Mouse (Mus musculus) Muller cell, postnatal 12 days (primary cell): Measurements from ENCODE around the gene Olfr1224-ps1.
"Not testable (repeated sequence)": the region's sequence is repeated elsewhere in the genome, so short reads cannot be mapped to it uniquely, and the experiment has no call there.

ENCODE experiments used
- DNase-seq: peaks from one replicate; pipeline ENCODE4 v3.0.0-alpha.2; 2015; ENCODE audit errors: inconsistent ontology term

Gene Olfr1224-ps1

DNA sequence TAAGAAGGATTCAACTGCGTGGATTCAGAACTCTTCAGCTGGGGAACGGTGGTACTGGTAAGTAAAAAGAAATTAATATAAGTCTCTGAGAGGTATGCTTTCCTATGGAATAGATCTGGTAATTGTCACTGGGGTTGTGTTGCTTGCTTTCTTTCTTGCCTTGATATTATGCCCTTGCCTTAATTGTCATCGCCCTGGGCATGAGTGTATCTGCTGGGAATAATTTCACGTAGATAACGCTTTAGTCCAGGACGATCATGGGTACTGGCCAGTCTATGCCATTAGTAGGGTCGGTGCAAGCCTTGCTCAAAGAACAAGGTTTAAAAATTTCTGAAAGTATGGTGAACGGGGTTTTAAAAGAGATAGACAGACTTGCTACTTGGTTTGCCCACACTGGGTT lies at the start of gene Olfr1224-ps1:
Gene Olfr1224-ps1 (minus strand): TSS at position 101 of the 400 bp plus-strand sequence.
- DNase-seq, result not testable (repeated sequence)

DNA sequence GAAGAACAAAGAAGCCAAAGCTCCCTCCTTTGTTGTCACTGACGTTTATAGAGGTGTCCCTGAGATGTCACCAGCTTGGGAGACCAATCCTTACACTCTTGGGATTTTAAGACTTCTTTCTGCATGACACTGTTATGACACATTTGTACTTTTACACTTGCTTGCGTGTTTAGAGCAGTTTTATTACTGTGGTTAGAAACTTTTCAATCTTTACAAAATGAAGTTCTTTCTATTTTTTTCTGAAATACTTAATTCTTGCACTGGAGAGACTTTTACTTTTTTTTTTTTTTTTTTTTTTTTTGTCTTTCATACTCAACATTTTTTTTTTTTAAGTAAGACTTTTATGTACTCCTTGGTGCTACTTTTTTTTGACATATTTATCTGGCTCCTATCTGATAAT lies 36.1 kb upstream of the Olfr1224-ps1 start, which contains the start of gene Olfr1226:
Gene Olfr1226 (minus strand): TSS at position 101 of the 400 bp plus-strand sequence.
- DNase-seq, result no peak

DNA sequence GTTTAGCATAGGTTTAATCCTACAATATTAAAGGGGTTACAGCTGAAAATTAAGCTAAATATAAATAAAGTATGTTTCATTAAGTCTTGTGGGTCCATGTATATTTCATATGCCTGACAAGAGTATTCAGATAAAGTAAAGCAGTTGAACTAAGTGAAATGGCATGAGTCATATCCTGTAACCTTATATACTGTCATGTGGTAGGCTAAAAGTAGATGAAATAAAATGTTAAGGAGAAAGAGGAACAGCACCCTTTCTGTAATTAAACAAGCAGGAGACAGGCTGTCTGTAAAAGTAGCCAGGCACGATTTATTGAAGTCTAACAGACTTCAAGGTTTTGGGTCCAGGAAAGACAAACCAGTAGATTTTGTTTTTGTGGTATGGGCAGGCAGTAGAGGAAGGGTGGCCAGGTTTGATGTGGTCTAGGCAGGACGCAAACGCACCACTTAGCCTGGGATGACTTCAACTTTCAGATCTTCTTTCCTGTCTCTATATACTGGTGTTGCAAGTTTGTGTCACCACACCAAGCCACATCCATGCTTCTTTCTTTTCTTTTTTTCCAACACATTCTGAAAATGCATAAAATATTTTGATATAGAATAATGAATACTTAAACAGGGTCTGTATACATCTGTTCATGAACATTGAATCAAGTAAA lies 32.6 kb upstream of the Olfr1224-ps1 start:
- no peak for DNase-seq

DNA sequence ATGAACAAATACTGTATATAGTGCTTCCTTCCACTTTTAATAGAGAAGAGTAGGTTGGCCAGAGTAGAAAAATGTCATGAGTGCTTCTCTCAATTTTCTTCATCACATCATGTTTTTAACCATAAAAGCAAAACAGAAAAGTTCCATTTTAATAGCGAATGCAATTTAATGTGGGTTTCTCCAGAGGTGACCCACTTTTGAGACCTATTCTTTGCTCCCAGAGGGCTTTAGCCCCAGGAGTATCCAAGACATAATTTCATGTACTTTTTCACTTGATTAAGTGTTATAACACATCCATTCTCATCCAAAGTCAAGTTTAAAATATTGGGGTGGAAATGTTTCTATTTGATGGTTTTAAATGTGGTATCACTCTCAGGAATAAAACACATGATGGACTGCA lies 10.7 kb upstream of the Olfr1224-ps1 start, which contains the start of gene Olfr1225:
Gene Olfr1225 (minus strand): TSS at position 101 of the 400 bp plus-strand sequence.
- DNase-seq, result no peak

DNA sequence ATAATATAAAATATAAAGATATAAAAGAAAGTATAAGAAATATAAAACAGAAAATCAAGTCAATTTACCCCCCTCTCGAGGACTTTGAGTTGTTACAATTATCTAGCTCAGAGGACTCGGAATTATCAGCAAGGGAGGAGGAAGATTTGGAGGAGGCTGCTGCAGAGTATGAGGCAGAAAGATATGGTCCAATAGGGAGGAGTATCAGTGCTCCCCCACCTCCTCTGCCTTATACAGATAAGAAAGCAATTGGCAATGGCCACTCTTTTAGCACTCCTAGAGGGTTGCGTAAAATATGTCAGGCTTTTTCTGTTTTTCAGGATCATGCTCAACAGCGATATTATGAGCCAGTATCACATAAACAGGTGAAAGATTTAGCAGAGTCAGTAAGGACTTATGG lies 820 bp upstream of the Olfr1224-ps1 start:
- DNase-seq, result not testable (repeated sequence)

DNA sequence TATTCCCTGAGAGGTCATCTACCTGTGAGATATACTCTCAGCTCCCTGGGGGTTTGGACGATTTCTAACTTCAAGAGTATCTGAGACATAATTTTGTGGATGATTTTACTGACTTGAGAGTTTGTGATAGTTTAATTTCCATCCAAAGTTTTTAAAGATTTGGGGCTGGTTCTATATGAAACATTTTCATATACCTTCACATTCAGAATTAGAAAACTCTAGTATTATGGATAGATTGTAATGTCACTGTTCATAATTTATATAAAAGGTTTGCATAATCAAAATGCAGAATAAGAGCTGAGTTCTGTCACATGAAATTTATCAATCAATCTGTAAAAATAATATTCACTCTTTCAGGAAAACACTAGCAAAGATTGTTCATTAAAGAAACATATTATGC lies 12.4 kb downstream of the Olfr1224-ps1 start, which contains the start of gene Olfr1223:
Gene Olfr1223 (minus strand): TSS at position 101 of the 400 bp plus-strand sequence.
- no peak for DNase-seq

DNA sequence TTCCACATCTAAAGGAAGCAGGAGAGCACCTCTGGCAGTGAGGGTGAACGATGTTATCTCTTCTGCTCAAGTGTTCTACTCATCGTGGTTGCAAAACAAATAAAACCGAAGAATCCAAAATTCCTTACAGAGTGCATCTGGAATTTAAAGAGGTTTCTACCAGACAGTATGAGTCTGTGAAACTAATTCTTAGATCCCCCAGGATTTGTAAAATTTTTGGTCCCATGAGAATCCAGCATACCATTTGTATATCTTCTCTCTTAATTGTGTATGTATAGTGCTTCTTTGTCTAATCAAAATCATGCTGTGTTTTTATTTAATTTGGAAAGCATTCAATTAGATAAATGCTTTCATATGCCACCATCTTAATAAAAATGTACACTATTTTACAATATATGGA lies 30.9 kb downstream of the Olfr1224-ps1 start, which contains the start of gene Olfr1222:
Gene Olfr1222 (minus strand): TSS at position 101 of the 400 bp plus-strand sequence.
- DNase-seq, result no peak

DNA sequence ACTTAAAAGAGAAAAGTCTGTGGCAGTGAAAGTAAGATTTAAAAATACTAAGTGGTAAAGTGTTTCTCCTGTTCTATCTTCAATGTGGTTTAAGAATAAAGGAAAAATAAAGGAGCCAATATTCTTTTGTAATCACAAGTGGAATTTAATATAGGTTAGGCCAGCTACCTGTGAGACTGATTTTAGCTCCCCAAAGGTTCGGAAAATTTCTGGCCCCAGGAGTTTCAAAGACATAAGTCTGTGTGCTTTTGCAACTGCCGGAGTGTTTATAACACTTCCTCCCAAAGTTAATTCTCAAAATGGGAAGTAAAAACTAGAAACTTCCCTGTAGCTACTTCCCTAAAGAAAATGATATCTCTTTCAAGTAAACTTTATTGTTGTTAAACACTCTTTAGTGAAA lies 46.7 kb downstream of the Olfr1224-ps1 start, which contains the start of gene Olfr1221:
Gene Olfr1221 (minus strand): TSS at position 101 of the 400 bp plus-strand sequence.
- no peak for DNase-seq

DNA sequence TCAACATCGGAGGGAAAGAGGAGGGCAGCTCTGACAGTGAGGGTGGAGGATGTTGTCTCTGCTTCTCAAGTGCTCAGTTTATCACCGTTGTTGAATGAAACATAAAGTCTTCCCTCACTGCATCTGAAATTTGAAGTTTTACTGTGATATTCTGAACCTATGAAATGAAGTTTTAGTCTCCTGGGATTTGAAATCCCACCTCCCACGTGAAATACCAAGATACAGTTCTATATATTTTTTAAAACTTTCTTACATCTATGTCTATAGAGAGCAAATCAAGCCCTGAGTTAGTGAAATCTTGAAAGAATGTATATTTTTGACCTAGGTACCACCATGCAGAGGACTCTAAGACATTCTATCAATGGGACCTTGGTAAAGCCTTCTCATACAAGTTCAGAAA lies 57.2 kb downstream of the Olfr1224-ps1 start, which contains the start of gene Olfr1220:
Gene Olfr1220 (minus strand): TSS at position 101 of the 400 bp plus-strand sequence.
- no peak for DNase-seq

DNA sequence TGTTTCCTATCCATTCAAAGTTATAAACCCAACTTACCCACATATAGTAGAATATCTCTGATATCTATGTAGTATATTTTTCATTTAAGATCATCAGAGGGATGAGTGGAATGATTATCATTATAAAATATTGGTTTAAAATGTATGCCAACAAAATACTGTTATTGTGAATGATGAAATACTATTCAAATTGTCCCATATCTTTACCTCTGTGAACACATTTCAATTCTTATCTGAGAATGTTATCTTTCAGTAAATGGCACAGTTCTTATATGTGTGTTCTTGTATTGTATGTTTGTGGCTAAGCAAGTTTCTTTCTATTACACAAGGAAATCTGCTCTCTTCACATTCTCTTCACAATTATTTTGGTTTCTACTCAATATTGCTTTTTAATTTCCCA lies 58.2 kb downstream of the Olfr1224-ps1 start:
- no peak for DNase-seq
